In genomic region chr8:119297752-119298151, GRCm38 (mm10) we compare ENCODE assay signal across 8 mouse cellular contexts. TPM values are rescaled to one million over a fixed set of nuclear protein-coding genes. Genes with fewer than 3 reads are reported as not detected.
A peak's percentile ranks its signal among the peaks of the same experiment; 100 is the strongest.
DNase-seq lines count a peak whose midpoint lies in the region; ATAC-seq and TF ChIP-seq lines count a peak whose summit lies in the region.
"Not testable (repeated sequence)": the region's sequence is repeated elsewhere in the genome, so short reads cannot be mapped to it uniquely, and the experiment has no call there.

No protein-coding gene starts in this region.

- H3K4me1 ChIP-seq in ES-Bruce4 (ENCODE audit: control insufficient read depth, insufficient read depth, low read length); lung, embryonic 14.5 days (ENCODE audit: insufficient read depth): not testable (repeated sequence)

- 23% methylated on average over 3 of the region's 3 CpGs for WGBS in lung, embryonic 14.5 days

- not testable (repeated sequence) for H3K9ac ChIP-seq in ES-Bruce4 (ENCODE audit: low read depth, poor library complexity, severe bottlenecking); lung, embryonic 14.5 days

- peak; percentile 62 for DNase-seq in brain, adult 2 months (ENCODE audit: low read depth, low spot score)
- peak; percentile 19 for DNase-seq in embryo, embryonic 11.5 days (ENCODE audit: low read depth, low spot score)
- DNase-seq in heart, postnatal 10 days: peak; percentile 35 to 67
- peak; percentile 40 for DNase-seq in layer of hippocampus, adult 11-12 months (ENCODE audit: low spot score)
- peak; percentile 64 for DNase-seq in lung, embryonic 14.5 days
- peak; percentile 18 for DNase-seq in ovary, postnatal 14 days (ENCODE audit: low spot score)
- peak; percentile 33 for DNase-seq in thymus, postnatal 14 days

- not testable (repeated sequence) for H3K27ac ChIP-seq in ES-Bruce4 (ENCODE audit: insufficient read depth, low read length); lung, embryonic 14.5 days (ENCODE audit: low read depth)

- H3K4me3 ChIP-seq in ES-Bruce4 (ENCODE audit: low read depth, low read length); lung, embryonic 14.5 days (ENCODE audit: low read depth, low read length): not testable (repeated sequence)

- TF ChIP-seq EP300 in ES-Bruce4 (IDR thresholded peaks at IDR 0.05; ENCODE audit: insufficient read depth, low read depth, low read length): not testable (repeated sequence)

- not testable (repeated sequence) for H3K36me3 ChIP-seq in ES-Bruce4 (ENCODE audit: control insufficient read depth, insufficient read depth, low read length, poor library complexity, severe bottlenecking); lung, embryonic 14.5 days (ENCODE audit: insufficient read depth)

- H3K4me2 ChIP-seq in lung, embryonic 14.5 days: not testable (repeated sequence)

- not testable (repeated sequence) for H3K27me3 ChIP-seq in ES-Bruce4 (ENCODE audit: control insufficient read depth, insufficient read depth, low read length, poor library complexity, severe bottlenecking); lung, embryonic 14.5 days (ENCODE audit: insufficient read depth, low read length)

- intact Hi-C loops in heart, postnatal 10 days (cut with DNase I): loop anchor here (2.0 to 10.0 kb wide), 2 partner anchors 73 to 233 kb away; no protein-coding TSS in a partner anchor

- not testable (repeated sequence) for H3K9me3 ChIP-seq in ES-Bruce4 (replicated peaks; ENCODE audit: control insufficient read depth, insufficient read depth, low read length, poor library complexity, severe bottlenecking); lung, embryonic 14.5 days (ENCODE audit: low read depth, low read length)

- peak; percentile 90 for TF ChIP-seq CTCF in ES-Bruce4 (IDR thresholded peaks at IDR 0.05; ENCODE audit: low read depth, low read length)
- TF ChIP-seq CTCF in lung, embryonic 14.5 days (IDR thresholded peaks at IDR 0.05; ENCODE audit: low read depth): peak; percentile 79

- TF ChIP-seq POLR2A in ES-Bruce4 (IDR thresholded peaks at IDR 0.05; ENCODE audit: insufficient read depth, low read length): not testable (repeated sequence)

- ATAC-seq in lung, embryonic 14.5 days (ENCODE audit: insufficient read depth): not testable (repeated sequence)

RNA-seq across cellular contexts. Expression of gene Hsbp1, which starts 46.5 kb away (rescaled TPM):
- polyA plus RNA-seq in ES-Bruce4 (2011; ENCODE audit: insufficient read depth, insufficient read length, low read depth, missing spikeins): 140 and 152 TPM in 2 replicates
- 100 to 1,000 TPM; 195 to 207 TPM for total RNA-seq in heart, postnatal 10 days (2021)
- polyA plus RNA-seq in lung, embryonic 14.5 days (2014; fragmentation: Nextera tagmentation; extraction: Ambion mirVana): 300 and 304 TPM in 2 replicates
